Mouse (Mus musculus) spleen, adult 2 months (tissue): Measurements from ENCODE around the gene Sucla2.

Experiments
- CTCF ChIP-seq: fragments of 200-500 bp; IDR thresholded peaks from 2 replicates; pipeline ENCODE4 v1.5.1; 2011; ENCODE audit warnings: mild to moderate bottlenecking, inconsistent platforms; ENCODE audit not compliant: insufficient read depth, insufficient read length, insufficient replicate concordance; ENCODE audit errors: extremely low read depth
- POLR2A ChIP-seq: fragments of 200-500 bp; IDR thresholded peaks from 2 replicates; pipeline ENCODE4 v1.6.1; 2011; ENCODE audit warnings: low read depth, low read length, inconsistent platforms

DNA sequence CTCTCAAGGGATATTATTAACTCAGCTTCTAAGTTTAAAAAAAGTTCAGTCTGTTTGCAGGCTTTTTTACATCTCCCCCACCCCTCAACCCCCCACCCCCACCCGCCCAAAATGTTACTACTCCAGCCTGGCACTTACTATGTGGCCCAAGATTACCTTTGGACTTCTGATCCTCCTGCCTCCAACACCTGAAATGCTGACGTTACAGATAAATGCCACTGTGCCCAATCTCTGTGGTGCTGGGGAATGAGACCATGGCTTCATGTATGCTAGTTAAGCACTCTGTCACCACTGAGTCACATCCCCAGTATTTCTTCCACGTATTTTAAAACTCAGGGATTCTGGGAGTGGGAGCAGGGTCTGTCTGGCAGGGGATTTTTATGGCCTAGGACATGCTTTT, 25.2 kb downstream of the Sucla2 start:
- TF ChIP-seq CTCF, result no peak
- TF ChIP-seq POLR2A, result no peak
